Mouse (Mus musculus): ENCODE measurements around the gene Trpm3.

DNA sequence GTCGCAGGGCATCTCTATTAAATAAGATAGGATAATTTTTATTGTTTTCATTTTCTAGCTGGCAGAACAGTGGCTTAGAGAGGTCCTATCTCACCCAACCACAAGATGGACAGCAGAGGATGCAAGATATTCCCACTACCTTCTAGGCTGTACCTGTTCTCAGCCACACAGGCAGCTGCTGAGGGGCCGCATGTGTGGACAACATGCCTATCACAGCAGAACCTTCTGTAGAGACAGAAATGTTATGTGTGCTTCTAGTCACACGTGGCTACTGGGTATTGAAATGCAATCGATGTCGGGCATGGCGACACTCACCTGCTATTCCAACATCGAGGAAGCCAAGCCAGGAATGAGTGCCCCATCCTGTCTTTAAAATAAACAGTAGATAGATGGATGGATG, 744.3 kb downstream of the Trpm3 start:
- TF ChIP-seq CTCF (IDR thresholded peaks at IDR 0.05) (no peak), EP300 (IDR thresholded peaks at IDR 0.05) (no peak)

All from lung, postnatal 0 days (tissue).